Mouse (Mus musculus): ENCODE results near the gene Opcml.

The Opcml gene

GRCm38 (mm10) chr9:28255128-28255904 lies 464.7 kb downstream of the Opcml start:
- DNase-seq (ENCODE audit: low spot score), result no peak

GRCm38 (mm10) chr9:28255905-28256268 lies 465.3 kb downstream of the Opcml start:
- no peak for DNase-seq (ENCODE audit: low spot score)

- peak; percentile 65 for DNase-seq (ENCODE audit: low spot score)
Observed at GRCm38 (mm10) chr9:28261078-28261753, 470.6 kb downstream of the Opcml start.

GRCm38 (mm10) chr9:28262021-28262420 lies 471.4 kb downstream of the Opcml start:
- DNase-seq (ENCODE audit: low spot score), result no peak

- DNase-seq (ENCODE audit: low spot score), result no peak
Observed at GRCm38 (mm10) chr9:28262896-28263295, 472.3 kb downstream of the Opcml start.

- no peak for DNase-seq (ENCODE audit: low spot score)
Observed at GRCm38 (mm10) chr9:28264761-28265160, 474.2 kb downstream of the Opcml start.

GRCm38 (mm10) chr9:28273816-28274215 lies 483.2 kb downstream of the Opcml start:
- DNase-seq (ENCODE audit: low spot score), result no peak

- DNase-seq (ENCODE audit: low spot score), result no peak
Observed at GRCm38 (mm10) chr9:28278555-28278954, 488.0 kb downstream of the Opcml start.

- DNase-seq (ENCODE audit: low spot score), result no peak
Observed at GRCm38 (mm10) chr9:28281025-28281424, 490.4 kb downstream of the Opcml start.

- DNase-seq (ENCODE audit: low spot score), result no peak
Observed at GRCm38 (mm10) chr9:28281571-28281970, 491.0 kb downstream of the Opcml start.

GRCm38 (mm10) chr9:28285016-28285415 lies 494.4 kb downstream of the Opcml start:
- no peak for DNase-seq (ENCODE audit: low spot score)

GRCm38 (mm10) chr9:28286384-28286783 lies 495.8 kb downstream of the Opcml start:
- no peak for DNase-seq (ENCODE audit: low spot score)

GRCm38 (mm10) chr9:28287485-28287884 lies 496.9 kb downstream of the Opcml start:
- DNase-seq (ENCODE audit: low spot score), result no peak

- DNase-seq (ENCODE audit: low spot score), result no peak
Observed at GRCm38 (mm10) chr9:28289696-28290330, 499.2 kb downstream of the Opcml start.

GRCm38 (mm10) chr9:28303659-28304058 lies 513.1 kb downstream of the Opcml start:
- DNase-seq (ENCODE audit: low spot score), result no peak

- no peak for DNase-seq (ENCODE audit: low spot score)
Observed at GRCm38 (mm10) chr9:28306364-28307121, 516.0 kb downstream of the Opcml start.

- no peak for DNase-seq (ENCODE audit: low spot score)
Observed at GRCm38 (mm10) chr9:28307122-28307430, 516.5 kb downstream of the Opcml start.

- DNase-seq (ENCODE audit: low spot score), result no peak
Observed at GRCm38 (mm10) chr9:28307481-28308050, 517.0 kb downstream of the Opcml start.

- no peak for DNase-seq (ENCODE audit: low spot score)
Observed at GRCm38 (mm10) chr9:28317881-28318280, 527.3 kb downstream of the Opcml start.

GRCm38 (mm10) chr9:28319021-28319755 lies 528.6 kb downstream of the Opcml start:
- DNase-seq (ENCODE audit: low spot score), result no peak

GRCm38 (mm10) chr9:28319802-28320201 lies 529.2 kb downstream of the Opcml start:
- no peak for DNase-seq (ENCODE audit: low spot score)
